28 mouse cellular contexts compared by ENCODE assay signal in the genomic region with DNA sequence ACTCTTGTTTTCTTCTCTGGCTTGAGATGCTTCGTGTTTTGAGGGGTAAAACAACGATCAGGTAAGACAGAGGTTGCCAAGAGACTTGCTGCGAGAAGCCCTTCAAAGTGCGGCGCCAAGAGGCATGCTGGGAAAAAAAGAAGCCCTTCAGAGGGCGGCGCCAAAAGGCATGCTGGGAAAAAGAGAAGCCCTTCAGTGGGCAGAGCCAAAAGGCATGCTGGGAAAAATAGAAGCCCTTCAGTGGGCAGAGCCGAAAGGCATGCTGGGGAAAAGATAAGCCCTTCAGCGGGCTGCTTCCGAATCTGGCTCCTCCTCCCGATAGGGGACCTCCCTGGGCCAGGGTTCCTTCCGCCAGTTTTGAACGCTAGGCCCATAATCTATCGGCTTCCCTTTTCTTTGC.
"Had no signal": no experiment of that assay in that cellular context is flagged by ENCODE, and none has a peak within 500 bp of the region (broad histone marks: within the 10 kb centered on the region; RNA-seq: fewer than 3 reads in every experiment).

No protein-coding gene starts in this region.

- H3K27me3 ChIP-seq: limb, embryonic 15.5 days; liver, embryonic 13.5 days; liver, embryonic 15.5 days; lung, embryonic 15.5 days had no signal

- H3K9me3 ChIP-seq: limb, embryonic 10.5 days; limb, embryonic 12.5 days; limb, embryonic 13.5 days; limb, embryonic 15.5 days; liver, embryonic 12.5 days; liver, embryonic 13.5 days; liver, embryonic 15.5 days; lung, embryonic 15.5 days; megakaryocyte, embryonic 14.5 days; midbrain, embryonic 10.5 days; midbrain, embryonic 12.5 days; midbrain, embryonic 13.5 days; midbrain, embryonic 15.5 days had no signal

- H3K36me3 ChIP-seq: limb, embryonic 10.5 days; limb, embryonic 12.5 days; limb, embryonic 13.5 days; limb, embryonic 15.5 days; liver, embryonic 12.5 days; liver, embryonic 13.5 days; liver, embryonic 15.5 days; lung, embryonic 15.5 days; midbrain, embryonic 10.5 days; midbrain, embryonic 12.5 days; midbrain, embryonic 13.5 days; midbrain, embryonic 15.5 days had no signal

- DNase-seq: left cerebral cortex, postnatal 4 days; liver; liver, embryonic 13.5 days; liver, postnatal 0 days; lung, adult 18-20 months; lung, adult 2 months; lung, embryonic 14.5 days; lung, postnatal 10 days; lung, postnatal 14 days; lung, postnatal 36 days; lung, postnatal 4 days; midbrain, embryonic 14.5 days had no signal

- H3K4me1 ChIP-seq: limb, embryonic 13.5 days; limb, embryonic 15.5 days; liver, embryonic 12.5 days; liver, embryonic 13.5 days; liver, embryonic 15.5 days; lung, embryonic 15.5 days; megakaryocyte, embryonic 14.5 days had no signal

- H3K4me3 ChIP-seq: left cerebral cortex, adult 2 months; limb, embryonic 10.5 days; limb, embryonic 12.5 days; limb, embryonic 13.5 days; limb, embryonic 15.5 days; liver, embryonic 12.5 days; liver, embryonic 13.5 days; liver, embryonic 15.5 days; lung, embryonic 15.5 days; megakaryocyte, embryonic 14.5 days; midbrain, embryonic 10.5 days; midbrain, embryonic 12.5 days; midbrain, embryonic 13.5 days; midbrain, embryonic 15.5 days; myocyte had no signal

- H3K27ac ChIP-seq: left cerebral cortex, adult 2 months; limb, embryonic 10.5 days; limb, embryonic 12.5 days; limb, embryonic 13.5 days; limb, embryonic 15.5 days; liver, embryonic 12.5 days; liver, embryonic 13.5 days; liver, embryonic 14.5 days; liver, embryonic 15.5 days; lung, embryonic 15.5 days; macrophage; midbrain, embryonic 10.5 days; midbrain, embryonic 12.5 days; midbrain, embryonic 13.5 days; midbrain, embryonic 15.5 days had no signal
